Mouse (Mus musculus) embryonic facial prominence, embryonic 11.5 days (tissue): Measurements from ENCODE around the gene Armc9. TPM values are rescaled to one million over a fixed set of nuclear protein-coding genes. Genes with fewer than 3 reads are reported as not detected.

Experiments
- ATAC-seq: fragments of 200-750 bp; cut with Nextera tagmentation; replicated peaks from 2 replicates; pipeline ENCODE4 v1.8.0; 2017; ENCODE audit warnings: low read depth; ENCODE audit not compliant: insufficient number of reproducible peaks, low FRiP score, low TSS enrichment
- DNase-seq: peaks from one replicate; pipeline ENCODE4 v3.0.0-alpha.2; 2015; ENCODE audit warnings: low spot score
- H3K27ac ChIP-seq: fragments of 300-500 bp; sonication (generic); replicated peaks from 2 replicates; pipeline ENCODE4 v1.5.1; 2014; ENCODE audit warnings: mild to moderate bottlenecking, low read depth, low read length, control low read depth
- H3K27me3 ChIP-seq: fragments of 300-500 bp; sonication (generic); 2 replicates; pipeline ENCODE4 v1.6.1; 2014; ENCODE audit warnings: mild to moderate bottlenecking, low read length, moderate library complexity, mixed read lengths; ENCODE audit not compliant: control insufficient read depth, insufficient read depth
- H3K36me3 ChIP-seq: fragments of 300-500 bp; sonication (generic); replicated peaks from 2 replicates; pipeline ENCODE4 v1.6.1; 2014; ENCODE audit warnings: low read depth, mild to moderate bottlenecking, low read length, moderate library complexity, mixed read lengths; ENCODE audit not compliant: control insufficient read depth, insufficient read depth
- H3K4me1 ChIP-seq: fragments of 300-500 bp; sonication (generic); 2 replicates; pipeline ENCODE4 v1.6.1; 2014; ENCODE audit warnings: low read length, mixed read lengths; ENCODE audit not compliant: control insufficient read depth, insufficient read depth
- H3K4me2 ChIP-seq: fragments of 300-500 bp; sonication (generic); 2 replicates; pipeline ENCODE4 v1.6.1; 2014; ENCODE audit warnings: low read depth, mild to moderate bottlenecking, control low read depth, low read length, moderate library complexity
- H3K4me3 ChIP-seq: fragments of 300-500 bp; sonication (generic); 2 replicates; pipeline ENCODE4 v1.5.1; 2014; ENCODE audit warnings: low read depth, low read length, control low read depth
- H3K9ac ChIP-seq: fragments of 300-500 bp; sonication (generic); replicated peaks from 2 replicates; pipeline ENCODE4 v1.6.1; 2014; ENCODE audit warnings: mild to moderate bottlenecking, control low read depth, low read length
- H3K9me3 ChIP-seq: fragments of 300-500 bp; sonication (generic); replicated peaks from 2 replicates; pipeline ENCODE4 v1.6.1; 2016; ENCODE audit warnings: mild to moderate bottlenecking, low read length, inconsistent platforms, mixed read lengths; ENCODE audit not compliant: control insufficient read depth
- WGBS: fragments of 180-500 bp; shearing (Covaris S2); extraction: QIAGEN DNeasy Blood & Tissue Kit; methylation state at CpG from one replicate; pipeline ENCODE4 v1.1.7; 2014; 5-methylcytosine and 5-hydroxymethylcytosine counted together
- polyA plus RNA-seq: library from polyadenylated mRNA; unstranded; fragments of >200 nt; fragmentation: Nextera tagmentation; extraction: Ambion mirVana; gene quantifications from 2 replicates; pipeline ENCODE4 v1.2.1, GENCODE M21; 2014

The Armc9 gene
- polyA plus RNA-seq, 1 experiment from 2014 or later, result 28.3 TPM

GRCm38 (mm10) chr1:86303063-86303872, 148.7 kb downstream of the Armc9 start:
- H3K27me3 ChIP-seq, result peaks cover 9% of the 10 kb centered on the region
- H3K9ac ChIP-seq, result peak overlapping the region; percentile 67
- H3K4me2 ChIP-seq, result peak overlapping the region; percentile 93
- ATAC-seq, result peak; percentile 79
- no peak overlapping the region for H3K27ac ChIP-seq
- H3K36me3 ChIP-seq, result no peaks in the 10 kb centered on the region
- under 1% methylated on average over 63 of the region's 65 CpGs for WGBS
- peak; percentile 86 for DNase-seq
- H3K4me3 ChIP-seq, result peak overlapping the region; percentile 73
- H3K4me1 ChIP-seq, result no peaks in the 10 kb centered on the region; the same call in none of the 2 replicates
- no peaks in the 10 kb centered on the region for H3K9me3 ChIP-seq

DNA sequence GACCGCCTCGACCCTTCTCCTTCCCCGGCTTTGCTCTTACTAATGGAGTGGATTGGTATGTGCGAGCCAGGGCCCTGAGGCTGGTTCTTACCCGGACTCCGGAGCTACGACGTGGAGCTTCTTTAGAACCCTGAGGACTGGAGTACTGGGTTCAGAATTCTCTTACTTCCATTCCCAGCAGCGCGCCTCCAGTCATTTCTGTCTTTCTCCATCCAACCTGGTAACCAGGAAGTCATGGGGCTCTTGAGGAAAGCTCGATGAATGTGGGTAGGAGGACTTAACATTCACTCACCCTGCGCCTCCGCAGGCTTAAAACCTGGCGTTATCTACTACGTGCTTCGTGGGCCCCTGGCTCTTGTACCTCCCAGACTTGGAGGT, 149.3 kb downstream of the Armc9 start:
- no peaks in the 10 kb centered on the region for H3K9me3 ChIP-seq
- DNase-seq (no peak), ATAC-seq (0 out of 2 replicates have a peak, but pooled peaks have one; percentile 12)
- no peak overlapping the region for H3K27ac ChIP-seq
- peak overlapping the region; percentile 93 for H3K4me2 ChIP-seq
- peak overlapping the region; percentile 73 for H3K4me3 ChIP-seq
- no peaks in the 10 kb centered on the region; the same call in none of the 2 replicates for H3K4me1 ChIP-seq
- peaks cover 9% of the 10 kb centered on the region for H3K27me3 ChIP-seq
- no peaks in the 10 kb centered on the region for H3K36me3 ChIP-seq
- H3K9ac ChIP-seq, result peak overlapping the region; percentile 67
- WGBS, result 2% methylated on average over 16 of the region's 16 CpGs

DNA sequence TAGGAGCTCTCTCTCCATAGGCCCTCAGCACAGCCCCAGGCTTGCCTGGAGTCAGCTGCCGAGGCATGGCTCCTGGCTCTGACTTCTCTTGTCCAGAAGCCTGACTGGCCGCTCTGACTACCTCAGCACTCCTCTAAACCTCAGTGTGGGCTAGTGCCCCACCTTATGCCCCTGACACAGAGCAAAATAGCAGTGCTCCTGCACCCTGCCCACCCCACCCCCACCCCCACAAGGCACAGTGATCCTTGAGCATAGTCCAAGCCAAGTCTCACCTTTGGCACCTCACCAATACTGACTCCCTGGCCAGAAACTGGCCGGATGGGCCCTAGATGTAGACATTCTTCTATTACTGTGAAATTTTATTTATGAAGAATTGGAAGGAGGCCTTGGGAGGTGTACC, 152.1 kb downstream of the Armc9 start:
- H3K27ac ChIP-seq, result no peak overlapping the region
- no peak overlapping the region for H3K4me3 ChIP-seq
- no peak for ATAC-seq
- H3K9ac ChIP-seq, result no peak overlapping the region
- H3K4me2 ChIP-seq, result no peak overlapping the region
- H3K9me3 ChIP-seq, result no peaks in the 10 kb centered on the region
- H3K36me3 ChIP-seq, result no peaks in the 10 kb centered on the region
- H3K4me1 ChIP-seq, result no peaks in the 10 kb centered on the region; the same call in 1 of the 2 replicates
- H3K27me3 ChIP-seq, result peaks cover 9% of the 10 kb centered on the region
- DNase-seq, result no peak
- 95% methylated on average over 3 of the region's 3 CpGs for WGBS

DNA sequence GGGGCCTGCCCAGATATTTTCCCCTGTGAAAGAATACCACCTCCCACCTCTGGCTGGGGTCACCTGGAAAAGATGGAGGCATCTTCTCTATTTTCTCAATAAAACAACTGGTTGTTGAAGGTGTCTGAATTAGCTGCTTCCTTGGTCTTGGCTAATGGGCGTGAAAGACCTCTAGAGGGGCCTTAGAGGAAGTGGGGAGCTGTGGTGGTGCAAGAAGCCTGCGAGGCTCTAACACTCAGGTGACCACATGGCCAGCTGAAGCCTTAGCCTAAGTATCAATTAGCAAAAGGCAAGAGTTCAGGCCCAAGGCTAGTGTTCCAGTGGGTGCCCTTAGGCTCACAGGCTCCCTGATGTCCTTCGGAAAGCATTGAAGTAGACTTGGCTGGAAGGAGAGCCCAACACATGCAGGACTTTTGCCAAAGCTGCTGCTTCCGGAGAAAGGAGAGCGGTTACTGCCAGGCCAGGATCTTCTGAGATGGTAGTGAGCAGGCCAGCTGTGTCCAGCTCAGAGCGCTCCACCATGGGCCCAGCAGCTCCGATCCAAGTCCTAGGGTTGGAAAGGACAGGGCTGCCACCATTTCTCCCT, 152.7 kb downstream of the Armc9 start:
- no peak overlapping the region for H3K27ac ChIP-seq
- DNase-seq, result no peak
- ATAC-seq, result no peak
- H3K27me3 ChIP-seq, result peaks cover 9% of the 10 kb centered on the region
- no peak overlapping the region for H3K4me3 ChIP-seq
- no peak overlapping the region for H3K4me2 ChIP-seq
- no peak overlapping the region for H3K9ac ChIP-seq
- 86% methylated on average over 7 of the region's 7 CpGs for WGBS
- H3K9me3 ChIP-seq, result no peaks in the 10 kb centered on the region
- H3K4me1 ChIP-seq, result no peaks in the 10 kb centered on the region; the same call in 1 of the 2 replicates
- no peaks in the 10 kb centered on the region for H3K36me3 ChIP-seq

DNA sequence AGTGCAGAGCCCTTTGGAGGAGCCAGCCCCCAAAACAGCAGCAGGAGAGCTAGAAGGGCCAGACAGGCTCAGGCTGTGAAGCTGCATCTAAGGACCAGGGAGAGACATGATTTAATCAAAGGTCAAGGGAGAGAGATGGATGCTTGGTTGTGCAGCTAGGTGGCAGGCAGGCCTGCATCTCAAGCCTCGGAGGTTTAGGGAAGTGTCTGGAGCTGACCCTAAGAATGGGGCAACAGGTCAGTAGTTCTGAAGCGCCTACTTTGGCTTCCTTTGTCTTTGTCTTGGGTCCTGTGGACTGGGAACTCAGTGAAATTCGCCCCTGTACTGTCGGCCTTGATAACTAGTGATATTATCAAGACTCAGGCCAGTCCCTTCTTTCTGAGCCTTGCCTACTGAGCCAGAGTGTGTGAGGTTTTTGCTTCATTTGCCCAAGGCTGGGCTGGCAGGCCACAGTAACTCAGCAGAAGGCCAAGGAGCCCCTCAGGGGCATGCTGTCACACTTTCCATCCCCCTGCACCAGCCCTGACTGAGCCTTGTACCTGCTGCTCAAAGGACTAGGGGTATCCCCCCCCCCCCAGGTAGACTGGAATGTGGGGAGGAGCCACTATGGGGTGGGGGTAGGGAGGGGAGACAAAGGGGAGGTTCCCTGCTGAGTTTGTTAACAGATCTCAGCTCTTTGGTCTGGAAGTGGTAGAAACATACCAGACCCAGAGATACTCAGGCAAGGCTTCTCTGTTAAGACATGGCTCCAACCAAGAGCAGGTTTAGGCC, 153.5 kb downstream of the Armc9 start:
- Histone ChIP-seq H3K9ac (no peak overlapping the region), H3K36me3 (no peaks in the 10 kb centered on the region), H3K4me2 (no peak overlapping the region), H3K4me1 (no peaks in the 10 kb centered on the region), H3K27me3 (peaks cover 9% of the 10 kb centered on the region), H3K9me3 (no peaks in the 10 kb centered on the region), H3K4me3 (no peak overlapping the region), H3K27ac (no peak overlapping the region)
- 30% methylated on average over 4 of the region's 4 CpGs for WGBS
- DNase-seq, result no peak
- no peak for ATAC-seq

GRCm38 (mm10) chr1:86309270-86309833, 154.8 kb downstream of the Armc9 start:
- no peak for ATAC-seq
- WGBS, result 90% methylated on average over 7 of the region's 7 CpGs
- Histone ChIP-seq H3K27ac (no peak overlapping the region), H3K4me2 (no peak overlapping the region), H3K9ac (no peak overlapping the region), H3K27me3 (peaks cover 3% of the 10 kb centered on the region), H3K36me3 (no peaks in the 10 kb centered on the region), H3K9me3 (no peaks in the 10 kb centered on the region), H3K4me1 (no peaks in the 10 kb centered on the region), H3K4me3 (no peak overlapping the region)
- no peak for DNase-seq

- ATAC-seq, result no peak
- H3K4me1 ChIP-seq, result no peaks in the 10 kb centered on the region
- no peaks in the 10 kb centered on the region for H3K36me3 ChIP-seq
- no peak overlapping the region for H3K4me2 ChIP-seq
- H3K27ac ChIP-seq, result no peak overlapping the region
- 13% methylated on average over 15 of the region's 15 CpGs for WGBS
- H3K27me3 ChIP-seq, result no peaks in the 10 kb centered on the region
- DNase-seq, result no peak
- H3K9me3 ChIP-seq, result no peaks in the 10 kb centered on the region
- no peak overlapping the region for H3K4me3 ChIP-seq
- no peak overlapping the region for H3K9ac ChIP-seq
Observed at GRCm38 (mm10) chr1:86310536-86311310, 156.1 kb downstream of the Armc9 start.
